Mouse (Mus musculus): ENCODE results near the gene Phf11b.
"Not testable (repeated sequence)": the region's sequence is repeated elsewhere in the genome, so short reads cannot be mapped to it uniquely, and the experiment has no call there.

Phf11b gene

GRCm38 (mm10) chr14:59341189-59341588 is at the start of gene Phf11b:
Gene Phf11b (minus strand): TSS chr14:59341351.
- not testable (repeated sequence) for DNase-seq

DNA sequence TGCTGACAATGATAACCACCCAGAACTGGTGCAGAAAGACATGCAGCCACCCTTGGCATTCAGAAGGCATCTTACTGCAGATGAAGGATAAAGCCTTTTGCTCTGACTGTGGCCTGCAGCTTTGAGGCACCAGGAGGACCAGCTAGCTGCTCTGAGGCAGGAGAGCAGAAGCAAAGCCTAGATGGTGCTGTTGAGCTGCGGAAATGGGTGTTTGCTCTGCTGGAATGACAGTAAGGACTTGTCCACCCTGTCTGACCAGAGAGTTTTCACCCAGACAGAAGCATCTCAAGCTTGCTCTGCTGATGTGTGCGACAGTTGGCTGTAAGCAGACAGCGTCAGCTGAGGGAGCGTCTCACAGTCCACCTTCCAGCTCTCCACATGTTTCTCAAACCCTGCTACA is 49.0 kb upstream of the Phf11b start:
- DNase-seq = not testable (repeated sequence)

GRCm38 (mm10) chr14:59389532-59389931 is 48.4 kb upstream of the Phf11b start:
- no peak for DNase-seq

- DNase-seq = no peak
These were observed 29.4 kb upstream of the Phf11b start for GRCm38 (mm10) chr14:59370348-59371068.

DNA sequence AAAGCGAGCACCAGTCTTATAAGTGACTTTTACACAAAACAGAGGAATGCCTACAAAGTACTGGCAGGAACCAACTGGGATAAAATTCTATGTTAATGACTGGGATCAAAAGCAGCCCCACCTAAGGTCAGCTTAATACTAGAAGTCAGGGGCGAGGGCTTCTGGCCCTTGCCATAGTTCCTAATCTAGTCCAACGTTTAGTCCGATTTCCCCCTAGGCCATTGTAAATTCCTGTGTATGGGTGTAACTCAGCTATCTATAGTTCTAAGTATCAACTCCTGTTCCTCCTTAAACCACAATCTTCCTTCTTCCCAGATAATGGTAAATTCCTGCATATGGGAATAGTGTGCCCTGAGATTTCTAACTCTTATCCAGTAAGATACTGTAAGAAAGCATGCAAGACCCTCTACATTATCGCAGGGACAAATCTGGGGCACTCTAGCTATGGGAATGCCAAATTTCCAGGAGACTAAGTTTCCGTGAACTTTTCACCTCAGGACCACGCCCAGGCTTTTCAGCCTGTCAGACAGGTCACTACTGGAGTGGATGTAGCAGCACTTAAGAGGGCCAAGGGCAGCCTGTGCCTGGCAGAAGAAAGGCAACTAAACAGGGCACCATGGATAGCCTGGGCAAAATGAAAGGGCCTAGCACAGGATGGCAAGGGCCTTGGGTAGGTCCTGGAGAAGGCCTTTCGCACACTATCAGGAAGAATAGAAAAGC is 25.4 kb upstream of the Phf11b start:
- no peak for DNase-seq

- no peak for DNase-seq
These were observed 24.1 kb upstream of the Phf11b start, which contains the start of gene Phf11d for GRCm38 (mm10) chr14:59365244-59365644. Gene Phf11d (minus strand): TSS chr14:59365470.

DNA sequence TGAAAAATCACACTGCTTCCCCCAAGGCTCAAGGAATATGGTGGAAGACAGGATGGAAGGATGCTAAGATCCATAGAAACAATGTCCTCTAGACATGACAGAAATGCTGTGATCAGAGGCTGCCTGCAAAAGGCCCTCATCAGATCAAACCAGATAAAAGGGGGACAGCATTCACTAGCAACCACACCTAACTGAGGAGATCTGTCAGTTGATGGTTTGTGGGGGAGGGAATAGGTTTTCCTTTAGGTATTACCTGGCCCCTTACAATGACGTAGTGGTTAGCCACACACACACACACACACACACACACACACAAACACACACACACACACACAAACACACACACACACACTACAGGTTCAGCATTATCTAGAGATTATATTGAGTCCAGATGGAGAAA is 1.6 kb downstream of the Phf11b start:
- DNase-seq = no peak

DNA sequence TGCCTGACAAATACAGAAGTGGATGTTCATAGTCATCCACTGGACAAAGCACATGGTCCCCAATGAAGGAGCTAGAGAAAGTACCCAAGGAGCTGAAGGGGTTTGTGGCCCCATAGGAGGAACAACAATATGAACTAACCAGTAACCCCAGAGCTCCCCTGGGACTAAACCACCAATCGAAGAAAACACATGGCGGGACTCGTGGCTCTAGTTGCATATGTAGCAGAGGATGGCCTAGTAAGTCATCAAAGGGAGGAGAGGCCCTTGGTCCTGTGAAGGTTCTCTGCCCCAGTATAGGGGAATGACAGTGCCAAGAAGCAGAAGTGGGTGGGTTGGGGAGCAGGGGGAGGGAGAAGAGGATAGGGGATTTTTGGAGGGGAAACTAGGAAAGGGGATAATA is 5.1 kb downstream of the Phf11b start:
- not testable (repeated sequence) for DNase-seq

DNA sequence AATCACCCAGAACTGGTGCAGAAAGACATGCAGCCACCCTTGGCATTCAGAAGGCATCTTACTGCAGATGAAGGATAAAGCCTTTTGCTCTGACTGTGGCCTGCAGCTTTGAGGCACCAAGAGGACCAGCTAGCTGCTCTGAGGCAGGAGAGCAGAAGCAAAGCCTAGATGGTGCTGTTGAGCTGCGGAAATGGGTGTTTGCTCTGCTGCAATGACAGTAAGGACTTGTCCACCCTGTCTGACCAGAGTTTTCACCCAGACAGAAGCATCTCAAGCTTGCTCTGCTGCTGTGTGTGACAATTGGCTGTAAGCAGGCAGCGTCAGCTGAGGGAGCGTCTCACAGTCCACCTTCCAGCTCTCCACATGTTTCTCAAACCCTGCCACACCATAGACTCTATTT is 10.7 kb downstream of the Phf11b start:
- not testable (repeated sequence) for DNase-seq

DNA sequence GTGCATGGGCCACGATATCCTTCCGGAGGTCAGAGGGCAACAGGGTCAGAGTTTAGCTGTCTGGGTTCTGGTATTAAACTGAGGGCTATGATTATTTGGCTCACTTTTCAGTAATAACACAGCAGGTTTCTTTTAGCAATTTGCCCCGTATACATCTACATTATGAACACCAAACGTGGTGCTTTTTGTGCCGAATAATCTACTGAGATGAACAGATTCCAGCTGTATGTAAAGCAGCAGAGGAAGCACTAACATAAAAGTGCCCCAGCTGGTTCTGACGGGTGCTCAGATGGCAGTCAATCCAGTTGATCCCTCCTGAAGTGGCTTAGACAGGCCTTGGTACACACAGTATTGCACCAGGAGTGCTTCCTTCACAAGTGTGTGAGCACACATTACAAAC is 21.2 kb downstream of the Phf11b start:
- DNase-seq = not testable (repeated sequence)

DNA sequence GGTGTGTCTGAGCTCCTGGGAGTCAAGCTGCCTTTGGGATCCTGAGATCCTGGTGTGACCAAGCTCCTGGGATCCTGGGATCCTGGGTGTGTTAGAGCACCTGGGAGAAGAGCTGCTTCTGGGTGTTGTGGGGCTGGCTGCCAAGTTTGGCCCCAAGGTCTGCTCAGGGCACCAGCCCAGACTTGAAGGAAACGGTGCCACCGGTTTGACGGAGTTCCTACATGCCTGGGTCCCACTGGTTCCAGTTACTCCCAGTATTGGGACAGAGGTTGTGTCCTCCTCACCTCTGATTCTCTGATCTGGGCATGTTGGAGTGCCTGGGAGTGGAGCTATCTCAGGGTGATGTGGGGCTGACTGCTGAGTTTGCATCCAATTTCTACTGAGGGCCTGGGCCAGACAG is 22.1 kb downstream of the Phf11b start:
- DNase-seq = not testable (repeated sequence)

- DNase-seq = not testable (repeated sequence)
These were observed 43.8 kb downstream of the Phf11b start, which contains the start of gene Phf11a for GRCm38 (mm10) chr14:59297391-59297790. Gene Phf11a (minus strand): TSS chr14:59297522.

DNA sequence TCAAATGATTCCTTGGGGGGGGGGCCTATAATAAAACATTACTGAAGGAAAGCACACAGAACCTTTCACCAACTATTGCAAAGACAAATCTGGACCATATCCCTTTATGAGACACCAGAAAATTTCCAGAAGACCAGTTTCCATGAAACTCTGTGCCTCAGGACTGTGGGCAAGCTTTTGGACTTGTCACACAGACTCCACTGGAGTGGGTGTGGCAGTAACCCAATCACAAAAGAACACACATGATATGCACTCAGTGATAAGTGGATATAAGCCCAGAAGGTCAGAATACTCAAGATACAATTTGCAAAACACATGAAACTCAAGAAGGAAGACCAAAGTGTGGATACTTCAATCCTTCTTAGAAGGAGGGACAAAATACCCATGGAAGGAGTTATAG is 49.4 kb downstream of the Phf11b start:
- not testable (repeated sequence) for DNase-seq

- DNase-seq = not testable (repeated sequence)
These were observed 66.2 kb downstream of the Phf11b start for GRCm38 (mm10) chr14:59274961-59275360.

All from cerebellum, adult 8-10 months (tissue).